Mouse (Mus musculus): ENCODE measurements around the gene Maneal.

- TF ChIP-seq BHLHE40 (IDR thresholded peaks at IDR 0.05; ENCODE audit: low read depth, low read length), result no peak
- TF ChIP-seq MXI1 (IDR thresholded peaks at IDR 0.05; ENCODE audit: low read depth, low read length), result no peak
- TF ChIP-seq ZC3H11A (IDR thresholded peaks at IDR 0.05; ENCODE audit: low read depth, low read length), result no peak
- TF ChIP-seq POLR2A (IDR thresholded peaks at IDR 0.05; ENCODE audit: low read depth, low read length), result no peak
- no peak for TF ChIP-seq EP300 (IDR thresholded peaks at IDR 0.05; ENCODE audit: low read length)
- no peak for TF ChIP-seq MAZ (IDR thresholded peaks at IDR 0.05; ENCODE audit: low read depth, low read length)
- no peak for TF ChIP-seq MAFK (IDR thresholded peaks at IDR 0.05; ENCODE audit: insufficient replicate concordance, low read length)
These were observed 18.5 kb downstream of the Maneal start for GRCm38 (mm10) chr4:124843493-124843892.

Measured in CH12.LX (cell line).